Mouse (Mus musculus): ENCODE data around the gene Aspdh. TPM values are rescaled to one million over a fixed set of nuclear protein-coding genes. Genes with fewer than 3 reads are reported as not detected.

Gene Aspdh
- polyA plus RNA-seq, 1 experiment: not detected

- no peak for TF ChIP-seq CTCF (IDR thresholded peaks at IDR 0.05; ENCODE audit: borderline replicate concordance, insufficient read depth, low read length)
- no peak for TF ChIP-seq POLR2A (IDR thresholded peaks at IDR 0.05; ENCODE audit: low read depth, low read length)
- Histone ChIP-seq H3K27ac (ENCODE audit: insufficient read depth, low read length) (no peak overlapping the region), H3K4me1 (ENCODE audit: control insufficient read depth, insufficient read depth, low read length) (no peaks in the 10 kb centered on the region), H3K4me3 (ENCODE audit: insufficient read depth, low read length) (no peak overlapping the region)
These were observed 19.7 kb upstream of the Aspdh start for GRCm38 (mm10) chr7:44445528-44445923.

GRCm38 (mm10) chr7:44446070-44446855 lies 18.9 kb upstream of the Aspdh start:
- TF ChIP-seq POLR2A (IDR thresholded peaks at IDR 0.05; ENCODE audit: low read depth, low read length) (no peak), CTCF (IDR thresholded peaks at IDR 0.05; ENCODE audit: borderline replicate concordance, insufficient read depth, low read length) (no peak)
- Histone ChIP-seq H3K4me3 (ENCODE audit: insufficient read depth, low read length) (no peak overlapping the region), H3K4me1 (ENCODE audit: control insufficient read depth, insufficient read depth, low read length) (no peaks in the 10 kb centered on the region), H3K27ac (ENCODE audit: insufficient read depth, low read length) (no peak overlapping the region)

- H3K27ac ChIP-seq (ENCODE audit: insufficient read depth, low read length): no peak overlapping the region
- no peak overlapping the region for H3K4me3 ChIP-seq (ENCODE audit: insufficient read depth, low read length)
- TF ChIP-seq POLR2A (IDR thresholded peaks at IDR 0.05; ENCODE audit: low read depth, low read length): no peak
- no peak for TF ChIP-seq CTCF (IDR thresholded peaks at IDR 0.05; ENCODE audit: borderline replicate concordance, insufficient read depth, low read length)
- no peaks in the 10 kb centered on the region for H3K4me1 ChIP-seq (ENCODE audit: control insufficient read depth, insufficient read depth, low read length)
These were observed 11.9 kb upstream of the Aspdh start for GRCm38 (mm10) chr7:44453256-44453655.

GRCm38 (mm10) chr7:44456302-44456701 lies 8.9 kb upstream of the Aspdh start:
- TF ChIP-seq POLR2A (IDR thresholded peaks at IDR 0.05; ENCODE audit: low read depth, low read length): no peak
- no peak for TF ChIP-seq CTCF (IDR thresholded peaks at IDR 0.05; ENCODE audit: borderline replicate concordance, insufficient read depth, low read length)
- H3K4me3 ChIP-seq (ENCODE audit: insufficient read depth, low read length): no peak overlapping the region
- H3K27ac ChIP-seq (ENCODE audit: insufficient read depth, low read length): no peak overlapping the region
- no peaks in the 10 kb centered on the region for H3K4me1 ChIP-seq (ENCODE audit: control insufficient read depth, insufficient read depth, low read length)

- Histone ChIP-seq H3K4me3 (ENCODE audit: insufficient read depth, low read length) (no peak overlapping the region), H3K27ac (ENCODE audit: insufficient read depth, low read length) (no peak overlapping the region), H3K4me1 (ENCODE audit: control insufficient read depth, insufficient read depth, low read length) (no peaks in the 10 kb centered on the region)
- TF ChIP-seq POLR2A (IDR thresholded peaks at IDR 0.05; ENCODE audit: low read depth, low read length) (no peak), CTCF (IDR thresholded peaks at IDR 0.05; ENCODE audit: borderline replicate concordance, insufficient read depth, low read length) (no peak)
These were observed 5.1 kb upstream of the Aspdh start for GRCm38 (mm10) chr7:44460067-44460466.

- H3K4me1 ChIP-seq (ENCODE audit: control insufficient read depth, insufficient read depth, low read length): no peaks in the 10 kb centered on the region
- no peak overlapping the region for H3K27ac ChIP-seq (ENCODE audit: insufficient read depth, low read length)
- TF ChIP-seq POLR2A (IDR thresholded peaks at IDR 0.05; ENCODE audit: low read depth, low read length): no peak
- no peak for TF ChIP-seq CTCF (IDR thresholded peaks at IDR 0.05; ENCODE audit: borderline replicate concordance, insufficient read depth, low read length)
- no peak overlapping the region for H3K4me3 ChIP-seq (ENCODE audit: insufficient read depth, low read length)
These were observed 4.3 kb upstream of the Aspdh start for GRCm38 (mm10) chr7:44460767-44461502.

- Histone ChIP-seq H3K4me1 (ENCODE audit: control insufficient read depth, insufficient read depth, low read length) (no peaks in the 10 kb centered on the region), H3K27ac (ENCODE audit: insufficient read depth, low read length) (no peak overlapping the region), H3K4me3 (ENCODE audit: insufficient read depth, low read length) (no peak overlapping the region)
- TF ChIP-seq POLR2A (IDR thresholded peaks at IDR 0.05; ENCODE audit: low read depth, low read length): no peak
- no peak for TF ChIP-seq CTCF (IDR thresholded peaks at IDR 0.05; ENCODE audit: borderline replicate concordance, insufficient read depth, low read length)
These were observed 3.5 kb upstream of the Aspdh start for GRCm38 (mm10) chr7:44461503-44462217.

GRCm38 (mm10) chr7:44462218-44463055 lies 2.8 kb upstream of the Aspdh start:
- TF ChIP-seq POLR2A (IDR thresholded peaks at IDR 0.05; ENCODE audit: low read depth, low read length): no peak
- TF ChIP-seq CTCF (IDR thresholded peaks at IDR 0.05; ENCODE audit: borderline replicate concordance, insufficient read depth, low read length): no peak
- no peaks in the 10 kb centered on the region for H3K4me1 ChIP-seq (ENCODE audit: control insufficient read depth, insufficient read depth, low read length)
- H3K27ac ChIP-seq (ENCODE audit: insufficient read depth, low read length): no peak overlapping the region
- no peak overlapping the region for H3K4me3 ChIP-seq (ENCODE audit: insufficient read depth, low read length)

GRCm38 (mm10) chr7:44463056-44463425 lies 2.1 kb upstream of the Aspdh start:
- no peak overlapping the region for H3K27ac ChIP-seq (ENCODE audit: insufficient read depth, low read length)
- no peak overlapping the region for H3K4me3 ChIP-seq (ENCODE audit: insufficient read depth, low read length)
- TF ChIP-seq POLR2A (IDR thresholded peaks at IDR 0.05; ENCODE audit: low read depth, low read length) (no peak), CTCF (IDR thresholded peaks at IDR 0.05; ENCODE audit: borderline replicate concordance, insufficient read depth, low read length) (no peak)
- no peaks in the 10 kb centered on the region for H3K4me1 ChIP-seq (ENCODE audit: control insufficient read depth, insufficient read depth, low read length)

Data from embryonic fibroblast, embryonic 13.5 days (primary cell).